Mouse (Mus musculus) R1 (cell line): ENCODE data around the gene Safb.
"Not testable (repeated sequence)": the region's sequence is repeated elsewhere in the genome, so short reads cannot be mapped to it uniquely, and the experiment has no call there.

ENCODE experiments used
- DNase-seq: peaks from one replicate; pipeline ENCODE4 v3.0.0-alpha.2; 2018; ENCODE audit warnings: low read depth, low spot score

Safb gene

GRCm38 (mm10) chr17:56609452-56610171, 25.0 kb downstream of the Safb start, which contains the start of gene 2410015M20Rik:
TSS of gene 2410015M20Rik (minus strand) at chr17:56609771.
- peak; percentile 100 for DNase-seq

GRCm38 (mm10) chr17:56611323-56611722, 26.7 kb downstream of the Safb start:
- peak; percentile 13 for DNase-seq

GRCm38 (mm10) chr17:56611861-56612564, 27.4 kb downstream of the Safb start:
- peak; percentile 96 for DNase-seq

GRCm38 (mm10) chr17:56612565-56612939, 27.9 kb downstream of the Safb start:
- DNase-seq, result not testable (repeated sequence)

- DNase-seq, result peak; percentile 94
Observed at GRCm38 (mm10) chr17:56613236-56613844, 28.7 kb downstream of the Safb start, which contains the start of gene Rpl36. TSS of gene Rpl36 (plus strand) at chr17:56613416.

GRCm38 (mm10) chr17:56613893-56614292, 29.3 kb downstream of the Safb start:
- DNase-seq, result peak; percentile 72

GRCm38 (mm10) chr17:56614391-56615135, 29.9 kb downstream of the Safb start:
- peak; percentile 58 for DNase-seq

- DNase-seq, result peak; percentile 56
Observed at GRCm38 (mm10) chr17:56615136-56615784, 30.6 kb downstream of the Safb start.

- DNase-seq, result peak; percentile 17
Observed at GRCm38 (mm10) chr17:56615792-56616191, 31.2 kb downstream of the Safb start.

GRCm38 (mm10) chr17:56616725-56617124, 32.1 kb downstream of the Safb start:
- no peak for DNase-seq

- DNase-seq, result no peak
Observed at GRCm38 (mm10) chr17:56617628-56618027, 33.0 kb downstream of the Safb start.

- DNase-seq, result no peak
Observed at GRCm38 (mm10) chr17:56625495-56625894, 40.9 kb downstream of the Safb start.

- DNase-seq, result peak; percentile 54
Observed at GRCm38 (mm10) chr17:56626260-56626659, 41.6 kb downstream of the Safb start.

GRCm38 (mm10) chr17:56626754-56627470, 42.3 kb downstream of the Safb start, which contains the start of gene Lonp1:
TSS of gene Lonp1 (minus strand) at chr17:56626887.
- DNase-seq, result peak; percentile 98

- DNase-seq, result peak; percentile 86
Observed at GRCm38 (mm10) chr17:56627530-56628277, 43.1 kb downstream of the Safb start, which contains the start of gene Catsperd. TSS of gene Catsperd (plus strand) at chr17:56628143.

- peak; percentile 28 for DNase-seq
Observed at GRCm38 (mm10) chr17:56629800-56630781, 45.5 kb downstream of the Safb start.

GRCm38 (mm10) chr17:56631807-56632206, 47.2 kb downstream of the Safb start:
- peak; percentile 95 for DNase-seq

- DNase-seq, result no peak
Observed at GRCm38 (mm10) chr17:56634023-56634422, 49.4 kb downstream of the Safb start.
